In the genomic region with DNA sequence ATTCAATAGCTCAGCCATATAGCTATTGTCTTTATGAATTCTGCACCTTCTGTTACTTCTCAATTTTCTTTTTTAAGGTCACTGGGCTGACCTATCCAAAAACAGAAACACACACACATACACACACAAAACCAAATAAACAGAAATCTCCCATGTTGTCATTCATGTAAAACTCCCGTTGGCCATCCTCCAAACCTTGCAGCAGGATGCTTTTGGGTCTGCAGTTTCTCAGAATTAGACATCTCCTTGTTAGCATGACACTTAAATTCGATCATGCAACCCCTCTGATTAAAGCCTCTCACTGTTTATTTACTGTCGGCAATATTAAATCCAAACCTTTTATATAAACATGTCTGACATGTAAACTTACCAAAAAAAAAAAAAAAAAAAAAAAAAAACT, we compare ENCODE assay signal across 19 mouse cellular contexts. TPM values are rescaled to one million over a fixed set of nuclear protein-coding genes. Genes with fewer than 3 reads are reported as not detected.
DNase-seq lines count a peak whose midpoint lies in the region; ATAC-seq and TF ChIP-seq lines count a peak whose summit lies in the region.
"Had no signal": no experiment of that assay in that cellular context is flagged by ENCODE, and none has a peak within 500 bp of the region (broad histone marks: within the 10 kb centered on the region; RNA-seq: fewer than 3 reads in every experiment).

No protein-coding gene starts in this region.

- intact Hi-C loops in heart, postnatal 25 days (cut with DNase I), result no loop called here

- no peak for ATAC-seq in heart, postnatal 0 days (ENCODE audit: insufficient read depth, low read depth)
- ATAC-seq in lung, embryonic 15.5 days (ENCODE audit: borderline replicate concordance, extremely low read depth, low FRiP score, low TSS enrichment), result no peak
- no peak for ATAC-seq in limb, embryonic 13.5 days (ENCODE audit: low FRiP score, low read depth)
- ATAC-seq in activated CD4-positive, CD25-positive, alpha-beta regulatory T cell, adult 4 months, result no peak
- ATAC-seq: forebrain, embryonic 14.5 days had no signal

- no peak overlapping the region for H3K4me3 ChIP-seq in heart, postnatal 0 days (ENCODE audit: low read depth, low read length)
- no peak overlapping the region for H3K4me3 ChIP-seq in lung, embryonic 15.5 days
- H3K4me3 ChIP-seq in limb, embryonic 13.5 days, result no peak overlapping the region
- H3K4me3 ChIP-seq: megakaryocyte, embryonic 14.5 days; neural tube, embryonic 13.5 days had no signal

- no peak for TF ChIP-seq EP300 in heart, postnatal 0 days (IDR thresholded peaks at IDR 0.05; ENCODE audit: low read depth)

- no peaks in the 10 kb centered on the region for H3K9me3 ChIP-seq in heart, postnatal 0 days (replicated peaks; ENCODE audit: control insufficient read depth, low read length)
- no peaks in the 10 kb centered on the region for H3K9me3 ChIP-seq in lung, embryonic 15.5 days
- no peaks in the 10 kb centered on the region for H3K9me3 ChIP-seq in limb, embryonic 13.5 days
- H3K9me3 ChIP-seq: neural tube, embryonic 13.5 days had no signal

- no peak overlapping the region for H3K4me2 ChIP-seq in heart, postnatal 0 days (ENCODE audit: low read depth, low read length)
- no peak overlapping the region for H3K4me2 ChIP-seq in lung, embryonic 15.5 days
- H3K4me2 ChIP-seq in limb, embryonic 13.5 days (replicated peaks), result peak overlapping the region; percentile 21; the same call in 1 of the 2 replicates
- H3K4me2 ChIP-seq: neural tube, embryonic 13.5 days had no signal

- H3K9ac ChIP-seq in heart, postnatal 0 days (replicated peaks; ENCODE audit: low read depth, low read length), result no peak overlapping the region
- H3K9ac ChIP-seq in lung, embryonic 15.5 days, result no peak overlapping the region
- H3K9ac ChIP-seq in limb, embryonic 13.5 days, result no peak overlapping the region
- H3K9ac ChIP-seq: neural tube, embryonic 13.5 days had no signal

- WGBS in heart, postnatal 0 days, result 37% methylated on average over 3 of the region's 3 CpGs
- 46% methylated on average over 3 of the region's 3 CpGs for WGBS in lung, embryonic 15.5 days
- 64% methylated on average over 3 of the region's 3 CpGs for WGBS in limb, embryonic 13.5 days

- TF ChIP-seq CTCF in heart, postnatal 0 days (IDR thresholded peaks at IDR 0.05; ENCODE audit: low read depth), result no peak
- no peak for TF ChIP-seq CTCF in brain, embryonic 14.5 days (IDR thresholded peaks at IDR 0.05; ENCODE audit: borderline replicate concordance, extremely low read depth, insufficient read depth, insufficient read length)

- TF ChIP-seq POLR2A in brain, embryonic 14.5 days (IDR thresholded peaks at IDR 0.05; ENCODE audit: borderline replicate concordance, extremely low read depth, insufficient read depth, insufficient read length, poor library complexity, severe bottlenecking), result no peak

- no peaks in the 10 kb centered on the region for H3K27me3 ChIP-seq in heart, postnatal 0 days (ENCODE audit: control insufficient read depth, insufficient read depth, low read length)
- H3K27me3 ChIP-seq in lung, embryonic 15.5 days, result no peaks in the 10 kb centered on the region
- H3K27me3 ChIP-seq in limb, embryonic 13.5 days, result no peaks in the 10 kb centered on the region
- H3K27me3 ChIP-seq: neural tube, embryonic 13.5 days had no signal

- no peak for DNase-seq in heart, postnatal 0 days (ENCODE audit: low spot score)
- DNase-seq in heart, postnatal 25 days (ENCODE audit: low spot score), result no peak
- DNase-seq in lung, postnatal 36 days, result no peak
- peak; percentile 45 for DNase-seq in brain, embryonic 14.5 days (ENCODE audit: low read depth)
- no peak for DNase-seq in left cerebral cortex, adult 11 months (ENCODE audit: low spot score)
- DNase-seq: adrenal gland, postnatal 25 days; cerebellum, postnatal 25 days; heart, postnatal 36 days; kidney, postnatal 14 days; left cerebral cortex, postnatal 4 days; lung, adult 2 months; right cerebral cortex, postnatal 4 days had no signal

- peaks cover 10% of the 10 kb centered on the region; the same call in 1 of the 2 replicates for H3K4me1 ChIP-seq in heart, postnatal 0 days (ENCODE audit: control insufficient read depth, insufficient read depth)
- H3K4me1 ChIP-seq in lung, embryonic 15.5 days, result peaks cover 32% of the 10 kb centered on the region
- H3K4me1 ChIP-seq in limb, embryonic 13.5 days, result peaks cover 36% of the 10 kb centered on the region
- H3K4me1 ChIP-seq: megakaryocyte, embryonic 14.5 days had no signal

- H3K36me3 ChIP-seq in heart, postnatal 0 days (replicated peaks; ENCODE audit: control insufficient read depth, insufficient read depth, low read length), result no peaks in the 10 kb centered on the region
- H3K36me3 ChIP-seq in lung, embryonic 15.5 days, result peaks cover 34% of the 10 kb centered on the region
- peaks cover 44% of the 10 kb centered on the region for H3K36me3 ChIP-seq in limb, embryonic 13.5 days

- H3K27ac ChIP-seq in heart, postnatal 0 days (ENCODE audit: low read depth), result peak overlapping the region; percentile 8; the same call in 1 of the 2 replicates
- H3K27ac ChIP-seq in lung, embryonic 15.5 days, result peak overlapping the region; percentile 81
- no peak overlapping the region; the same call in 1 of the 2 replicates for H3K27ac ChIP-seq in limb, embryonic 13.5 days
- H3K27ac ChIP-seq: neural tube, embryonic 13.5 days had no signal

RNA-seq across cellular contexts. Expression of a gene that starts 3.4 kb away (rescaled TPM):
- 0.15 and 0.23 TPM in 2 replicates for total RNA-seq in heart, postnatal 0 days (2014; rRNA removed; ENCODE audit: low replicate concordance)
- polyA plus RNA-seq in heart, postnatal 0 days (2015; fragmentation: Nextera tagmentation; extraction: Ambion mirVana), result 0.14 and 0.16 TPM in 2 replicates
- under 1 TPM; 0.14 to 0.16 TPM for total RNA-seq in heart, postnatal 25 days (2021)
- 1.2 and 1.3 TPM in 2 replicates for polyA plus RNA-seq in lung, embryonic 15.5 days (2015; fragmentation: Nextera tagmentation; extraction: Ambion mirVana)
- 0.85 and 1.5 TPM in 2 replicates for polyA plus RNA-seq in brain, embryonic 14.5 days (2012; rRNA removed)
- 2.9 and 3.1 TPM in 2 replicates for polyA plus RNA-seq in limb, embryonic 13.5 days (2015; fragmentation: Nextera tagmentation; extraction: Ambion mirVana)
- polyA plus RNA-seq in activated CD4-positive, CD25-positive, alpha-beta regulatory T cell, adult 4 months (2017; shearing (Covaris generic)), result not detected
- polyA plus RNA-seq: gonadal fat pad, adult 2 months; lung, adult 2 months had no signal
